Mouse (Mus musculus) MN1 (cell line): ENCODE data around the gene Vmn1r215.
"Not testable (repeated sequence)": the region's sequence is repeated elsewhere in the genome, so short reads cannot be mapped to it uniquely, and the experiment has no call there.

Source experiments
- DNase-seq: peaks from one replicate; pipeline ENCODE4 v3.0.0-alpha.2; 2016; ENCODE audit warnings: low spot score

Vmn1r215 gene

GRCm38 (mm10) chr13:23067725-23068124 is at the start of gene Vmn1r215:
TSS of gene Vmn1r215 (plus strand) at chr13:23068025.
- DNase-seq = no peak

- DNase-seq = no peak
These were observed 49.7 kb upstream of the Vmn1r215 start for GRCm38 (mm10) chr13:23018158-23018557.

- no peak for DNase-seq
These were observed 43.0 kb upstream of the Vmn1r215 start for GRCm38 (mm10) chr13:23024812-23025211.

- no peak for DNase-seq
These were observed 37.7 kb upstream of the Vmn1r215 start, which contains the start of gene Vmn1r214 for GRCm38 (mm10) chr13:23030118-23030517. TSS of gene Vmn1r214 (plus strand) at chr13:23030418.

DNA sequence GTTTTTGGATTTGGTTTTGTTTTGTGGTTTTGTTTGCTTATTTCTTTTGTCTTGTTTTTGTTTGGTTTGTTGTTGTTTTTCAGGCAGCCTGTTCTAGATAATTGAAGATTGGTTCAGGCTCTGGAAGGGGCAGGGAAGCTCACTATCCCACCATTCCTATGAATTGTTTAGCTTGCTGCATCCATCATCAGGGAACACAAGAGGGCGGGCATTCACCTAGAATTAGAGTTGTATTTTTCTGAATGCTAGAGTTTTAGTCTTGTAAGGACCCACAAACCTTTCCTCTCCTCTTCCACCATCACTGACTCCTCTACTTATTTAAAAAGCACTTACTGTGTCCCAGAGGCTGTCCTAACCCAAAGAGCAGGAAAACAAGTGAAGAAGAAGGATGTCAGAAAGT is 10.0 kb upstream of the Vmn1r215 start:
- no peak for DNase-seq

GRCm38 (mm10) chr13:23069312-23069711 is 1.5 kb downstream of the Vmn1r215 start:
- no peak for DNase-seq

GRCm38 (mm10) chr13:23094386-23094785 is 26.6 kb downstream of the Vmn1r215 start:
- no peak for DNase-seq

DNA sequence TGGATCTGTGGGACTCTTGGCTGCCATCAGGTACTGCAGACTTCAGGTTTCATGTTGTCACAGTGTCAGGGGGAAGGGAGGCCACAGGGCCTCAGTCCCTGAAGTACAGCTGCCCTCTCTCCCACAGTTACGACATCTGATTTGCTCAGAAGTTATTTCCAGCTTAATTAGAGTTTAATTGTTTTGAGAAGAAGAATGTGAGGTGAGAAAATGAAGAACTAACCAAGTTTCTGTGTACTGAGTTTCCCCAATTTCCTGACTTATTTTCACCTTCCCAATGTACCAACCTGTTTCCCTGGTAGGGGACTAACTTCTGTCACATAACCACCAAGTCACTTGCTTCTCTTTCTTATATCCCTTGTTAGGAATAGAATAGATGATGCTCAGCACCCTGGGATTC is 50.3 kb downstream of the Vmn1r215 start, which contains the start of gene Vmn1r217:
Gene Vmn1r217 (minus strand): TSS at position 101 of the 400 bp plus-strand sequence.
- DNase-seq = not testable (repeated sequence)

- no peak for DNase-seq
These were observed 52.8 kb downstream of the Vmn1r215 start for GRCm38 (mm10) chr13:23120611-23121010.
